In the genomic region with DNA sequence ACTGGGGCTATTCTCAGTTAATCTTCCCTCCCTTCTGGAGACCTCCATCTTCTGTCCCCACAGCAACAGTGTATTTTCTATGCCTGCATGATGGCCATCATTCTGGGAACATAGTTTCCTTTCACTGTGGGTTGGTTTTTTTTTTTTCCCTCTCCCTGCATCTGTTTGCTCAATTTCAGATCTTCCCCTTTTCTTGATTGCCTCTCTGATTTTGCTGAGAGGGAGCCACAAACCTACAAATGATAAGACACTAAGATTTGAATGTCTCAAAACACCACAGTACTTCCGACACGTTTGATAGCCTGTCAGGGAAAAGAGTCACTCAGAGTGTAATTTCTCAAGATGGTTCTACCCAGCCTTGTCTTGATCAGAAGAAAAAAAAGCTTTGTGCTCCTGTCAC, we compare ENCODE assay signal across 20 mouse cellular contexts.
DNase-seq lines count a peak whose midpoint lies in the region; ATAC-seq and TF ChIP-seq lines count a peak whose summit lies in the region.
"Had no signal": no experiment of that assay in that cellular context is flagged by ENCODE, and none has a peak within 500 bp of the region (broad histone marks: within the 10 kb centered on the region; RNA-seq: fewer than 3 reads in every experiment).

No protein-coding gene starts in this region.

- no peak overlapping the region for H3K27ac ChIP-seq in hindbrain, embryonic 13.5 days
- H3K27ac ChIP-seq in hindbrain, embryonic 10.5 days = no peak overlapping the region
- H3K27ac ChIP-seq in MEL (ENCODE audit: control insufficient read depth, low read depth, low read length) = no peak overlapping the region
- peak overlapping the region; percentile 33; the same call in 1 of the 2 replicates for H3K27ac ChIP-seq in liver, embryonic 12.5 days
- H3K27ac ChIP-seq: left cerebral cortex, adult 2 months; macrophage had no signal

- no peak for TF ChIP-seq CTCF in MEL (IDR thresholded peaks at IDR 0.05 in 2 of 3, conservative IDR thresholded peaks at IDR 0.05 in 1 of 3; ENCODE audit: control insufficient read depth in 1 of 3, insufficient read depth in 1 of 3, low read depth in 2 of 3, low read length in 3 of 3, poor library complexity in 1 of 3, severe bottlenecking in 1 of 3)

- TF ChIP-seq POLR2A in MEL (IDR thresholded peaks at IDR 0.05; ENCODE audit: control insufficient read depth in 1 of 2, insufficient read depth in 1 of 2, low read depth in 1 of 2, low read length in 2 of 2, poor library complexity in 1 of 2) (no peak), myocyte (IDR thresholded peaks at IDR 0.05; ENCODE audit: insufficient read length, low read depth) (no peak)

- no peak for ATAC-seq in hindbrain, embryonic 13.5 days (ENCODE audit: low FRiP score)
- no peak for ATAC-seq in liver, embryonic 12.5 days

- H3ac ChIP-seq in myocyte (ENCODE audit: control insufficient read depth, insufficient read length) = no peak overlapping the region

- 0 out of 2 replicates have a peak overlapping the region, but pooled peaks have one; percentile 25 for H3K4me2 ChIP-seq in hindbrain, embryonic 13.5 days
- peak overlapping the region; percentile 48 for H3K4me2 ChIP-seq in liver, embryonic 12.5 days
- peak overlapping the region; percentile 59 for H3K4me2 ChIP-seq in myocyte (ENCODE audit: low read depth)
- H3K4me2 ChIP-seq: lung, embryonic 14.5 days had no signal

- no peaks in the 10 kb centered on the region for H3K27me3 ChIP-seq in hindbrain, embryonic 13.5 days
- H3K27me3 ChIP-seq in hindbrain, embryonic 10.5 days (ENCODE audit: insufficient read depth, poor library complexity, severe bottlenecking) = no peaks in the 10 kb centered on the region
- H3K27me3 ChIP-seq in MEL (ENCODE audit: control insufficient read depth in 1 of 2, insufficient read depth in 2 of 2, low read length in 2 of 2) (no peaks in the 10 kb centered on the region), myocyte (ENCODE audit: control insufficient read depth, insufficient read depth, insufficient read length) (no peaks in the 10 kb centered on the region)
- H3K27me3 ChIP-seq in liver, embryonic 12.5 days (replicated peaks) = no peaks in the 10 kb centered on the region

- no peak overlapping the region for H3K4me3 ChIP-seq in hindbrain, embryonic 13.5 days
- H3K4me3 ChIP-seq in hindbrain, embryonic 10.5 days = no peak overlapping the region
- H3K4me3 ChIP-seq in MEL (ENCODE audit: control insufficient read depth in 1 of 2, insufficient read depth in 1 of 2, low read depth in 2 of 2, low read length in 2 of 2) (no peak overlapping the region), myocyte (no peak overlapping the region)
- H3K4me3 ChIP-seq in liver, embryonic 12.5 days = no peak overlapping the region
- H3K4me3 ChIP-seq: left cerebral cortex, adult 2 months had no signal

- H3K9ac ChIP-seq in hindbrain, embryonic 13.5 days = no peak overlapping the region
- no peak overlapping the region for H3K9ac ChIP-seq in MEL (ENCODE audit: control insufficient read depth, low read depth, low read length, poor library complexity, severe bottlenecking)
- peak overlapping the region; percentile 43; the same call in 1 of the 2 replicates for H3K9ac ChIP-seq in liver, embryonic 12.5 days
- H3K9ac ChIP-seq: lung, embryonic 14.5 days had no signal

- H3K36me3 ChIP-seq in hindbrain, embryonic 13.5 days = no peaks in the 10 kb centered on the region
- no peaks in the 10 kb centered on the region for H3K36me3 ChIP-seq in hindbrain, embryonic 10.5 days
- H3K36me3 ChIP-seq in MEL (ENCODE audit: control insufficient read depth in 1 of 2, insufficient read depth in 2 of 2, low read length in 2 of 2) (peaks cover 0 to 44% of the 10 kb centered on the region in 2 experiments; a peak in 2 of 4 replicates), myocyte (ENCODE audit: control insufficient read depth, insufficient read depth) (no peaks in the 10 kb centered on the region)
- no peaks in the 10 kb centered on the region for H3K36me3 ChIP-seq in liver, embryonic 12.5 days
- H3K36me3 ChIP-seq: forebrain, embryonic 10.5 days; G1E had no signal

- no peak for TF ChIP-seq RAD21 in MEL (IDR thresholded peaks at IDR 0.05; ENCODE audit: low read depth, low read length)

- peak; percentile 72 to 74 for TF ChIP-seq EP300 in MEL (IDR thresholded peaks at IDR 0.05; ENCODE audit: low read depth in 1 of 2, low read length in 2 of 2)

- no peaks in the 10 kb centered on the region for H3K79me2 ChIP-seq in MEL (ENCODE audit: control insufficient read depth, insufficient read depth, low read length, poor library complexity)
- no peaks in the 10 kb centered on the region for H3K79me2 ChIP-seq in myocyte (ENCODE audit: control insufficient read depth, insufficient read depth)

- 70% methylated on average over 2 of the region's 2 CpGs for WGBS in hindbrain, embryonic 13.5 days
- WGBS in hindbrain, embryonic 10.5 days = 82% methylated on average over 2 of the region's 2 CpGs
- 20% methylated on average over 2 of the region's 2 CpGs for WGBS in liver, embryonic 12.5 days (ENCODE audit: insufficient replicate concordance)

- H3K4me1 ChIP-seq in hindbrain, embryonic 13.5 days (replicated peaks) = peaks cover 7% of the 10 kb centered on the region
- H3K4me1 ChIP-seq in hindbrain, embryonic 10.5 days (replicated peaks) = peaks cover 11% of the 10 kb centered on the region
- H3K4me1 ChIP-seq in MEL (ENCODE audit: control insufficient read depth in 1 of 2, insufficient read depth in 2 of 2, low read length in 2 of 2) = peaks cover 8 to 44% of the 10 kb centered on the region in 2 experiments
- peaks cover 72% of the 10 kb centered on the region for H3K4me1 ChIP-seq in liver, embryonic 12.5 days

- no peaks in the 10 kb centered on the region for H3K9me3 ChIP-seq in hindbrain, embryonic 13.5 days
- H3K9me3 ChIP-seq in hindbrain, embryonic 10.5 days = no peaks in the 10 kb centered on the region
- no peaks in the 10 kb centered on the region for H3K9me3 ChIP-seq in MEL (replicated peaks; ENCODE audit: insufficient read depth, low read length)
- no peaks in the 10 kb centered on the region for H3K9me3 ChIP-seq in liver, embryonic 12.5 days (replicated peaks)
- H3K9me3 ChIP-seq: forebrain, embryonic 10.5 days; G1E had no signal

- no peak for DNase-seq in hindbrain, embryonic 10.5 days (ENCODE audit: low spot score)
- no peak for DNase-seq in MEL (ENCODE audit: low read depth, low spot score)
- no peak for DNase-seq in Muller cell, postnatal 12 days (ENCODE audit: inconsistent ontology term)
- DNase-seq in testis, postnatal 10 days (ENCODE audit: low spot score) = no peak
- DNase-seq: cerebellum, adult 2 months; cerebellum, postnatal 36 days; heart, postnatal 10 days; kidney, adult 8-10 months; kidney, postnatal 4 days; layer of hippocampus, adult 9-11 months; lung, embryonic 14.5 days; right cerebral cortex, adult 18-20 months; thymus, postnatal 25 days had no signal

TF ChIP-seq in MEL, 35 proteins besides CTCF, POLR2A, EP300 and RAD21 (continues in another document):
- TF ChIP-seq ELF1 (IDR thresholded peaks at IDR 0.05; ENCODE audit: low read depth, low read length) (0 out of 2 replicates have a peak, but pooled peaks have one; percentile 30), GABPA (IDR thresholded peaks at IDR 0.05; ENCODE audit: low read depth, low read length) (no peak), NRF1 (IDR thresholded peaks at IDR 0.05; ENCODE audit: insufficient read depth, low read depth, low read length, poor library complexity, severe bottlenecking) (no peak), CHD2 (IDR thresholded peaks at IDR 0.05; ENCODE audit: low read length) (no peak), ETS1 (IDR thresholded peaks at IDR 0.05; ENCODE audit: low read depth, low read length) (peak; percentile 75), MXI1 (IDR thresholded peaks at IDR 0.05; ENCODE audit: low read depth, low read length) (peak; percentile 58; the same call in 1 of the 2 replicates), SMC3 (IDR thresholded peaks at IDR 0.05; ENCODE audit: low read depth, low read length) (no peak), RCOR1 (IDR thresholded peaks at IDR 0.05; ENCODE audit: low read depth, low read length) (peak; percentile 100), JUND (IDR thresholded peaks at IDR 0.05; ENCODE audit: low read depth, low read length) (no peak), TAL1 (IDR thresholded peaks at IDR 0.05; ENCODE audit: low read length) (no peak), POLR2AphosphoS5 (IDR thresholded peaks at IDR 0.05; ENCODE audit: borderline replicate concordance, low read depth, low read length) (no peak), ZKSCAN1 (IDR thresholded peaks at IDR 0.05; ENCODE audit: low read depth, low read length) (no peak), MYB (IDR thresholded peaks at IDR 0.05; ENCODE audit: low read depth, low read length) (no peak), ZC3H11A (IDR thresholded peaks at IDR 0.05; ENCODE audit: low read depth, low read length) (0 out of 2 replicates have a peak, but pooled peaks have one; percentile 11), GATA1 (IDR thresholded peaks at IDR 0.05; ENCODE audit: low read depth, low read length) (peak; percentile 73)

TF ChIP-seq in myocyte, 11 proteins besides CTCF, POLR2A, EP300 and RAD21:
- TF ChIP-seq CEBPB (IDR thresholded peaks at IDR 0.05; ENCODE audit: insufficient read depth, poor library complexity, severe bottlenecking) (no peak), TCF12 (IDR thresholded peaks at IDR 0.05; ENCODE audit: insufficient read depth, poor library complexity, severe bottlenecking) (no peak), REST (IDR thresholded peaks at IDR 0.05; ENCODE audit: insufficient read depth, insufficient read length) (no peak), POLR2AphosphoS2 (IDR thresholded peaks at IDR 0.05; ENCODE audit: insufficient read length, low read depth) (no peak), USF1 (IDR thresholded peaks at IDR 0.05; ENCODE audit: low read depth) (no peak), MYOD1 (IDR thresholded peaks at IDR 0.05; ENCODE audit: control insufficient read depth in 1 of 3, insufficient read length in 2 of 3, low read depth in 2 of 3) (no peak)
